Mouse (Mus musculus) heart, adult 11 months (tissue): ENCODE results near the gene Klhl40.

Experiments used
- DNase-seq: peaks from one replicate; pipeline ENCODE4 v3.0.0; 2022

The Klhl40 gene

GRCm38 (mm10) chr9:121829270-121829992 is 52.0 kb downstream of the Klhl40 start:
- peak; percentile 83 for DNase-seq

GRCm38 (mm10) chr9:121830243-121830955 is 53.0 kb downstream of the Klhl40 start:
- DNase-seq, result peak; percentile 90

GRCm38 (mm10) chr9:121830956-121831293 is 53.5 kb downstream of the Klhl40 start:
- peak; percentile 94 for DNase-seq
